Comparison of ENCODE assay signal across 7 mouse cellular contexts in genomic region chr17:30347101-30347613, GRCm38 (mm10).
A peak's percentile ranks its signal among the peaks of the same experiment; 100 is the strongest.
DNase-seq lines count a peak whose midpoint lies in the region.

No protein-coding gene starts in this region.

- H3K4me3 ChIP-seq in forebrain, embryonic 10.5 days = no peak overlapping the region

- DNase-seq in retina, postnatal 1 day = peak; percentile 33
- DNase-seq in retina, embryonic 14.5 days (ENCODE audit: low spot score) = no peak
- DNase-seq in forebrain, embryonic 10.5 days (ENCODE audit: extremely low spot score, low spot score) = no peak
- DNase-seq in liver = peak; percentile 77
- peak; percentile 47 to 64 for DNase-seq in spleen, postnatal 4 days (ENCODE audit: low spot score in 2 of 2)
- no peak for DNase-seq in cerebellum, postnatal 25 days
- DNase-seq in right cerebral cortex, postnatal 14 days = no peak

- H3K27me3 ChIP-seq in forebrain, embryonic 10.5 days (ENCODE audit: poor library complexity, severe bottlenecking) = no peaks in the 10 kb centered on the region

- peak overlapping the region; percentile 71 for H3K27ac ChIP-seq in forebrain, embryonic 10.5 days

- WGBS in forebrain, embryonic 10.5 days = 41% methylated on average over 10 of the region's 10 CpGs

- H3K36me3 ChIP-seq in forebrain, embryonic 10.5 days (replicated peaks) = no peaks in the 10 kb centered on the region

- H3K4me1 ChIP-seq in forebrain, embryonic 10.5 days = peaks cover 35% of the 10 kb centered on the region

- no peaks in the 10 kb centered on the region for H3K9me3 ChIP-seq in forebrain, embryonic 10.5 days

Comparison
In these comparisons a context has a peak if more than half of its experiments do, and no peak if none do; other contexts are left out.
1. DNase-seq: peak in retina, postnatal 1 day (single experiment), liver (single experiment) and spleen, postnatal 4 days (2 of 2); none in retina, embryonic 14.5 days (single experiment), forebrain, embryonic 10.5 days (single experiment), cerebellum, postnatal 25 days (0 of 2) and right cerebral cortex, postnatal 14 days (single experiment).